Mouse (Mus musculus): ENCODE data around the gene Zfhx3. TPM values are rescaled to one million over a fixed set of nuclear protein-coding genes. Genes with fewer than 3 reads are reported as not detected.

The Zfhx3 gene
- total and polyA plus RNA-seq, 3 experiments, result 0.23 to 2.5 TPM; not detected in 1

DNA sequence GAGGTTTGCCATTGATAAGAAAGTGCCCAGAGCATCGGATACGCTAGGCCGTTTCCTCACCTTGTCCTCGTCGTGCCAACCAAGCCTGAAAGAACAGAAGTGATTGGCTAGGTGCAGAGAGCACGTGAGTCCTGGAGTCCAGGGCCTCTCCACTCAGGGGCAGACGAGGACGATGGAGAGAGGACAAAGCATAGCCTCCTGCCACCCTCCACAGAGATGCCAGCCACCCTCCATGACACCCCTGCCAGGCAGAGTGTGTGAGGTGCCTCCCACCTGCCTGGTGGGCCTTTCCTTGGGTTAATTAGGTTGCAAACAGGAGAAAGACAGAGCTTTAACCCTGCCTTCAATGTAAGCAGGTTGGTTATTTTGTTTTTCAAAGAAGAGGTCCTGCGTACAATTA lies 965.6 kb downstream of the Zfhx3 start:
- no peaks in the 10 kb centered on the region for H3K4me1 ChIP-seq (ENCODE audit: control insufficient read depth in 1 of 2, insufficient read depth in 2 of 2, low read length in 2 of 2)

DNA sequence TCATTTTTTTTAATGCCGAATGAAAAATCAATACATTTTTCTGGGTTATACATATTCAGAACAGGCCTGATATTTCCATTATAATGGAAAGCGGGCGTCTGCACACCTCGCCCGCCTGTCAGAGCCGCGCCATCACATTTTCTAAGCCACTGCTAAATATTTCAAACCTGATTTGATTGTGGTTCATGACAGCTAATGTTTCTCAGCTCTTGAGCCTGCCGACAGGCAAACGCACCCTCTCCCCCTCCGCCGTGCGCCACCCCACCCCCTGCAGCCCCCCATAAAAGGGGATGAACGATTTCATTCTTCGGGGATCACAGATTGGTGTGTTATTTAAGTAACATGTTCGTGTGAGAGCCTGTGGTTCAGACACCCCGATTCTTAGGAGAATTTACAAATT lies 966.1 kb downstream of the Zfhx3 start:
- Histone ChIP-seq H3K79me2 (ENCODE audit: control insufficient read depth, insufficient read depth, low read length, poor library complexity) (no peaks in the 10 kb centered on the region; the same call in 1 of the 2 replicates), H3K36me3 (ENCODE audit: control insufficient read depth in 1 of 2, insufficient read depth in 2 of 2, low read length in 2 of 2) (no peaks in the 10 kb centered on the region), H3K27me3 (ENCODE audit: control insufficient read depth in 1 of 2, insufficient read depth in 2 of 2, low read length in 2 of 2) (no peaks in the 10 kb centered on the region), H3K27ac (ENCODE audit: control insufficient read depth, low read depth, low read length) (no peak overlapping the region), H3K9me3 (replicated peaks; ENCODE audit: insufficient read depth, low read length) (no peaks in the 10 kb centered on the region), H3K9ac (ENCODE audit: control insufficient read depth, low read depth, low read length, poor library complexity, severe bottlenecking) (no peak overlapping the region), H3K4me1 (ENCODE audit: control insufficient read depth in 1 of 2, insufficient read depth in 2 of 2, low read length in 2 of 2) (no peaks in the 10 kb centered on the region), H3K4me3 (ENCODE audit: control insufficient read depth in 1 of 2, insufficient read depth in 1 of 2, low read depth in 2 of 2, low read length in 2 of 2) (no peak overlapping the region)
- DNase-seq (ENCODE audit: low read depth, low spot score), result no peak
- TF ChIP-seq NRF1 (IDR thresholded peaks at IDR 0.05; ENCODE audit: insufficient read depth, low read depth, low read length, poor library complexity, severe bottlenecking) (no peak), E2F4 (IDR thresholded peaks at IDR 0.05; ENCODE audit: borderline replicate concordance, low read depth, low read length) (no peak), CHD1 (IDR thresholded peaks at IDR 0.05; ENCODE audit: low read depth, low read length) (no peak), SMC3 (IDR thresholded peaks at IDR 0.05; ENCODE audit: low read depth, low read length) (no peak), ZC3H11A (IDR thresholded peaks at IDR 0.05; ENCODE audit: low read depth, low read length) (no peak), CHD2 (IDR thresholded peaks at IDR 0.05; ENCODE audit: low read length) (no peak), JUND (IDR thresholded peaks at IDR 0.05; ENCODE audit: low read depth, low read length) (no peak), USF2 (IDR thresholded peaks at IDR 0.05; ENCODE audit: borderline replicate concordance in 1 of 2, insufficient read depth in 1 of 2, low read depth in 1 of 2, low read length in 2 of 2) (no peak), ZKSCAN1 (IDR thresholded peaks at IDR 0.05; ENCODE audit: low read depth, low read length) (no peak), HCFC1 (IDR thresholded peaks at IDR 0.05; ENCODE audit: low read depth, low read length) (no peak), MAX (IDR thresholded peaks at IDR 0.05; ENCODE audit: low read length) (no peak)

More for the DNA sequence above, 965.6 kb downstream of the Zfhx3 start:
- H3K9me3 ChIP-seq (replicated peaks; ENCODE audit: insufficient read depth, low read length), result no peaks in the 10 kb centered on the region
- H3K4me3 ChIP-seq (ENCODE audit: control insufficient read depth in 1 of 2, insufficient read depth in 1 of 2, low read depth in 2 of 2, low read length in 2 of 2), result no peak overlapping the region
- H3K27ac ChIP-seq (ENCODE audit: control insufficient read depth, low read depth, low read length), result no peak overlapping the region
- TF ChIP-seq MAZ (IDR thresholded peaks at IDR 0.05; ENCODE audit: low read depth, low read length) (no peak), ETS1 (IDR thresholded peaks at IDR 0.05; ENCODE audit: low read depth, low read length) (no peak), GATA1 (IDR thresholded peaks at IDR 0.05; ENCODE audit: low read depth, low read length) (no peak), RAD21 (IDR thresholded peaks at IDR 0.05; ENCODE audit: low read depth, low read length) (no peak), MYC (IDR thresholded peaks at IDR 0.05; ENCODE audit: low read depth, low read length) (no peak), ZMIZ1 (IDR thresholded peaks at IDR 0.05; ENCODE audit: low read depth, low read length) (no peak), ELF1 (IDR thresholded peaks at IDR 0.05; ENCODE audit: low read depth, low read length) (no peak), POLR2AphosphoS2 (IDR thresholded peaks at IDR 0.05; ENCODE audit: low read length) (no peak)
- no peak overlapping the region for H3K9ac ChIP-seq (ENCODE audit: control insufficient read depth, low read depth, low read length, poor library complexity, severe bottlenecking)
- no peaks in the 10 kb centered on the region for H3K27me3 ChIP-seq (ENCODE audit: control insufficient read depth in 1 of 2, insufficient read depth in 2 of 2, low read length in 2 of 2)
- DNase-seq (ENCODE audit: low read depth, low spot score), result no peak
- H3K79me2 ChIP-seq (ENCODE audit: control insufficient read depth, insufficient read depth, low read length, poor library complexity), result no peaks in the 10 kb centered on the region; the same call in 1 of the 2 replicates
- H3K36me3 ChIP-seq (ENCODE audit: control insufficient read depth in 1 of 2, insufficient read depth in 2 of 2, low read length in 2 of 2), result no peaks in the 10 kb centered on the region

Measured in MEL (cell line).